Mouse (Mus musculus) right cerebral cortex, postnatal 36 days (tissue): ENCODE measurements around the gene Stard3.

Experiments used
- DNase-seq, 2 experiments: peaks; one replicate each; pipeline ENCODE4 v3.0.0; 2022; ENCODE audit warnings: low spot score in 2 of 2, mixed read lengths in 1 of 2

Stard3 gene

DNA sequence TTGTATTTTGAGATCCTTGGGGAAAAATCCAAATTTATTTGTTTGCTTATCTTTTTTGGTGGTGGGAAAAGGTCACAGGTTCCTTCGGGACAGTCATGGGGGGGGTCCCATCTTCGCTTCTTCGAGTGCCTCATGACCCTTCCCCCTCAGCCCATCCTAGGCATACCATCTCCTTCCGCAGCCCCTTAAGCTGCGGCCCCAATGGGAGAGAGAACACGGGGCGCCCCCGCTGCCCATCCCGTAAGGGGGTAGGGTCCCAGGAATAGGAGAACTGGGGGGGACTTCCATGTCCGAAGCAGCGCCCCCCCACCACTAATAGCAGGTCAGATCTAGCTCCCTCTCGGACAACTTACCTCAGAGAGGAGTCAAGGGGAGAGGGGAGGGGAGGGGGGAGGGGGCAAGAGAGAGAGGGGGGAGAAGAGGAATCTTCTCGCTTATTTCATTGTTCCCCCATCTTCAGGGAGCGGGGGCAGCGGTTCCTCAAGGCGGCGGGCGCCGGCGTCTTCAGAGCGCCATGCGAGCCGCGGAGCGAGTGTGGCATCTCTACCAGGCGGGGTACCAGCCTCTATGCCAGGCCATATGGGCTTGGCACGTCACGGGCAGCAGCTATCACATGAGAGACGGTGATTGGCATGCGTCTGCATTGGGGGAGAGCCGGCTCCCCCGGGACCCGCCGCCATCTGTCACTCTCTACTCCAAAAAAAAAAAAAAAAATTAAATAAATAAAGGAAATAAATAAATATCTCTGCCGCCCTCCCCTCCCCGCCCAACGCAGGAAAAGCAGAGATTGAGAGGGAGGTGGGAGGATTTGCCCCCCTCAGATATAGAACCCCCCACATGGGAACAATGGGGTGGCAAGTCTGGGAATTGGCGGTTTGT lies 28.8 kb upstream of the Stard3 start, which contains the start of gene Neurod2:
Gene Neurod2, minus strand, starts transcription at position 568 of the 879 bp plus-strand sequence.
- DNase-seq = peak; percentile 80 to 85

DNA sequence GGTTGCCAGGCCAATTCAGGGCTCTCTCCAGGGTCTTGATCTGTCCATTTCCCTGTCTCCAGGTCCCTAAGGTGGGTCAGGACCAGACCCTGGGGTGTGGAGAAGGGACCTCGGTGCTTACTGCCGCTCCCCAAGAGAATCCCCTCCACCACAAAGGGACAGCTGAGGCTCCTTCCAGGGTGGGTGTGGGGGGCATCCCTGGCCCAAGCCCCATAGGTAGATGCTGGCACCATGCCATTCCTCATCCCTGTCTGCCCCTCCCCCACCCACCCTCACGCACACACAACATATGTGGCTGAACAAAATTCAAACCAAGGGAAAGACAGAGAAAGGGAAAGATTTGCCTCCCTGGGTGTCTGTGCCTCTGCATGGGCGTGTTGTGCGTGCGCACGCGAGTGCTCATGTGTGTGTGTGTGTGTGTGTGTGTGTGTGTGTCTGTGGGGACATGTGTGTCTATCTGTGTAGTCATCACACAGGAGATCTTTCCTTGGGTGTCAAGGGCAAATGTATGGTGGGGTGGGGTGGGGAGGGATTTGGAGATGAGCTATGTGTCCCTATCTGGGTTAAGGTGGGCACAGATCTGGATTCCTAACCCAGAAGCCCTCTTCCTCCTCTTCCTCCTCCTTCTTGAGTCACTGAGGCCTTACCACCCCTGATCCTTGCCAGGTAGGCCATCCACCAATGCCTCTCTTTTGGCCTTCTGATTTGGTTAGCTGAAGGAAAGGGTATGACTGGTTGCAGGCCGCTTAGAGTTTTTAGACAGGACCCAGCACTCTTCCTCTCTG lies 28.0 kb upstream of the Stard3 start:
- DNase-seq = no peak

DNA sequence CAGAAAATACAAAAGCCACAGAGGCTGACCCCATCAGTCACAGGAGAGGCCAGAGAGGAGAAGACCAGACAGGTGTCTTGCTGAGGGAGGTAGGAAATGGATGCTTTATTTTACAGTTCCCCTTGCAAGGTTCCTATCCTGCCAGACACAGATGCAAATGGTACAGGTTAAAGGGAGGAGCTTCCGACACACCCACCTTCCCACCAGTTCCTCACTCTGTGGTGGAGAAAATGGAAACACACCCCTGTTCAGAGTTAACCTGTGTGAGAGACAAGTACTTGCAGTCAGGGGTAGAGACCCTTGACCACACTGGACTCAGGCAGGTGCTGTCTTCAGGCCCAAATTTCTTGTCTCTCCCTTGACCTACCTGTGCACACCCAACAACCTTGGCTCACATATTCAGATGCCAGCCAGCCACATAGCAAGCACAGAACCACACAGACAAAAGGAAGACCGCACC lies 27.4 kb upstream of the Stard3 start:
- no peak for DNase-seq

DNA sequence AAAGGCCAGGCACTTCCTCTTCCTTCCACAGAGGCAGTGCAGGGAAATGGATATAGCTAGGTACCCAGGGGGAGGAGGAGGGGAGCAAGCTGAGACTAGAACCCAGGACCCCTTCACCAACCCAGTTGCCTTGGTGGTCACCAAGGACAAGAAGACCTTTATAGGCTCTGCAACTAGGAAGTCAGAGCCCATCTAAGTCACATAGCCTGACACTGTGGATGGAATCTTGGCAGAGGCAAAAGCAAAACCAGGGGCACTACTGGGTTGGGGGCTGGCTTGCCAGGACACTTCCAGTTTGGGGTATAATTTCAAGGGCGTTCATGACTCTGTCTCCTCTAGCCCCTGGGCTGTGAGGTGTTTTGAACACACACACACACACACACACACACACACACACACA lies 26.8 kb upstream of the Stard3 start:
- DNase-seq = no peak

DNA sequence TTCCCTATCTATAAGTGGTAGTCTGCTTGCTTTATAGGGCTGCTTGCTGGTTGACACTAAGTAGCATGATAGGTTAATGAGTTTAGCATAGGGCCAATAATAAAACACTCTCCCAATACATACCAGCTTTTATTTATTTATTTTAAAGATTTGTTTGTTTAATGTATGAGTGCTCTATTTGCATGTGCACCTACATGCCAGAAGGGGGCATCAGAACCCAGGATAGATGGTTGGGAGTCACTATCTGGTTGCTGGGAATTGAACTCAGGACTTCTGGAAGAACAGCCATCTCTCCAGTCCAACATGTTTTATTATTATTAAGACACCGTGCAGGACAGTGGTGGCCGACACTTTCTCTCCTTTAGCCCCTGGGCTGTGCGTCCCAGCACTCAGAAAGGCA lies 26.0 kb upstream of the Stard3 start:
- DNase-seq = no peak

DNA sequence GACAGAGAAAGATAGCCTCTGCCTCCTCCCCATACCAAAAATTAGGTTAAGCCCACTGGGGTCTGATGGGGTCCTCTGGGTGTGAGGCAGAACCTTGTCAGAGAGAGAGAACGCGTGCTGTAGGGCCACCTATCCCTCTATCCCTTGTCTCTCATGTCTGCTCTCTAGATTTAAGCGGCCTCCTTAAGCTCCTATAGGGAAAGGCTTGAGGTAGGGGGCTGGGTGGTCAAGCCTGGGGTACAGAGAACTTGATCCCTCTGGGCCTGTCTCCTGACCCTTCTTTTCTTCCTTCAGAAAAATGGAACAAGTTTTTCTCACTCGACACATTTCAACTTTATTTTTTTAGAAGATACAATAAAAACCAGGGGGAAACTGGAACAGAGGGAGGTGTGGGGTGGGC lies 25.3 kb upstream of the Stard3 start:
- DNase-seq = no peak

DNA sequence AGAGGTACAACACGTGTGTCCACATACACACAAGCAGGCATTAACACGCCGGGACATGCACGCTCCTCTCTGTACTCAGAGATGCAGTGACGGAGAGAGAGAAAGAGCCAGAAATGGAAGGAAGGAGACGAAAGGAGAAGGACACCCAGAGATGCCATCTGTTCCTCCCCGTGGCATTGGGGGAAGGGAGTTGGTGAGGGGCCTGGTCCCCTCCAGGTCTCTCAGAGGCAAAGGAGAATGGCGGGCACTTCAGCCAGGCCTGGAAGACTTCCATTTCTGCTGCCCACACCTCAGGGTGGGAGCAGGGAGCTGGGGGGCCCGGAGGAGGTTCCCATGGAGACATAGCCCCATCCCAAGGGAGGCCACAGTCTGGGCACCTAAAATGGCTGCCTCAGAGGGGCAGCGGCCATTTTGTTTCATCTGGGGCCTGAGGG lies 24.9 kb upstream of the Stard3 start:
- DNase-seq = no peak

DNA sequence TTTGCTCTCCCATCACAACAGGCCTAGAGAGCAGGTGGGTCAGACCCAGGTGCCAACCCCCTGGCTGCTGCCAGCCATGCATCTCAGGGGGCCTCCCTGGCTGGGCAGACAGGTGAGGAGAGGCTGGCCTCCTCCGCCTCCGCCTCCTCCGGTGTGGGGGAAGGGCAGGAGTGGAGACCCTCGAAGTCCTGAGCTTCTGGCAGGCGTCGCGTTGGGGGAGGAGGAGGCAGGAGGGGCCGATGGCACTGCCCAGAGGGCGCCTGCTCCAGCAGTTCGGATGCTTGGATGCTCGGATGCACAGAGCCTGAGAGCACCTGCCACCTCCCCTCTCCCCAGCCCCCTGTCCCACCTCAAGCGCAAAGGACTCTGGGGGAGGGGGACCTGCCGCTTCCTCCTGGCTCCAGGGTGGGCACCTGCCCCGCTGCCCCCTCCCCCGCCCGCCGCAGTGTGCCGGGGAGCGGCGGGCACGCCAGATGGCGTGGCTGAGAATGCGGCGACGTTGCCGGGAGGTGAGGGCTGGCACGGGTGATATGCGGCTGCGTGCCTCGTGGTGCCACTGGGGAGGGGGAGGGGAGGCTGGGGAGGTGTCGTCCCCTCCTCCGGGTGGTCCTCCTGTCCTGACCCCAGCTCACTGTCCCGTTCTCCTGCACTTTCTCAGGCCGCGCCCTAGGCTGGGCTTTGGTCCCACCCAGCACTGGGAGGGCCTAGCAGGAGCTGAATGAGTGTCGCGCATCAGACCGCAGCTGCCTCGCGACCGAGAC lies 24.0 kb upstream of the Stard3 start:
- no peak for DNase-seq

DNA sequence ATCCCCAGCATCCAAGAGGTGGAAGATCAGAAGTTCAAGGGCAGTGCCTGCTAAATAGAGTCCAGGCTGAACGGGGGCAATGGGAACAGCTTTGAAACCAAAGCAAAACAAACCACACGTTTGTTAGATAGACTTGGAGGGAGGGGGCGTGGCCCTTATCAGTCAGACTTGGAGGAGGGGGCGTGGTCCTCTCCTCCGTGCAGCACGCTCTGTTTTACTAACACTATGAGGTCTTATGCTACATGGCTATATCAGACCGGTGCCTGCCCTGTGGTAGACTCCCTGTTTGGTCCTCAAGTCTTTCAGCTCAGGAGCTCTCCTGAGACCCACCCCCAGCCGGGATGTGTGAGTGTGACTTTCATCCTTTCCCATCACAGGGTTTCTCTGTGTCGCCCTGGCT lies 22.9 kb upstream of the Stard3 start:
- DNase-seq = no peak

DNA sequence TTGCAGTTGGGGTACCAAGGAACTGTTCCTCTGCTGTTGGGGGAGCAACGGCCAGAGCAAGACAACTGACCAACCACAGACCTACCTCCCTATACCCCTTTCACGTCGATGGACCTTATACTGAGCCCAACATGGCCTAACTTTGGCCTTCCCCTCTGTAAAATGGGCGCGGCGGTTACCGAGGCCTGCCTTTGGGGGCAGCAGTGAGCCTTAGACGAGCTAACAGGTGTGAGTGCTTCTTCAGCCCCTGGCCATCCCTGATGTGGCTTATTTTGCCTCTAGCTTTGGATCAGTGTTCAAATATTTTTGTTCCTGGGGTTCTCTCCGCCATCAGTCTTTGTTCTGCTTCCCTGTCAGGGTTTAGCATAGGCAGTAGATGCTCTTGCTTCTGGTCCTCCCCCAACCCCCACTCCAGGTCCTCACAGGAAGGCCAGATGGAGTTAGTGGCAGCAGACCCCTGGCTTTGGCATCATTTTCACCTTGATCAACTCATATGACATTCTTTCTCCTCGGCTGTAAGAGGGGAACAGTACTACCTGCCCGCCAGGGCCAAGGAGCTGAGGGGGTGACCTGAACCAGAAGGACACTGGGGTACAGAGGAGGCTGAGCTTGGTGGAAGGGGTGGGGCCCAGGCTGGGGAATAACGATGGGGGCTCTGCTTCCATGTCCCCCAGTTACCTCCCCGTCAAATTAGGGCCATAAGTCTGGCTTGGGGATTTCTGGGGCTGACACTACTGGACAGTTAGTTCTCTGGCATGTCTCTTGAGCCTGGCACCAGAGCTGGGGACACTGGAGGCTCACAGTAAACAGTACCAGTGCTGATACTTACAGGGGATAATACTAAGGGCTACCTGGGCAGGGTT lies 21.7 kb upstream of the Stard3 start:
- DNase-seq = no peak

DNA sequence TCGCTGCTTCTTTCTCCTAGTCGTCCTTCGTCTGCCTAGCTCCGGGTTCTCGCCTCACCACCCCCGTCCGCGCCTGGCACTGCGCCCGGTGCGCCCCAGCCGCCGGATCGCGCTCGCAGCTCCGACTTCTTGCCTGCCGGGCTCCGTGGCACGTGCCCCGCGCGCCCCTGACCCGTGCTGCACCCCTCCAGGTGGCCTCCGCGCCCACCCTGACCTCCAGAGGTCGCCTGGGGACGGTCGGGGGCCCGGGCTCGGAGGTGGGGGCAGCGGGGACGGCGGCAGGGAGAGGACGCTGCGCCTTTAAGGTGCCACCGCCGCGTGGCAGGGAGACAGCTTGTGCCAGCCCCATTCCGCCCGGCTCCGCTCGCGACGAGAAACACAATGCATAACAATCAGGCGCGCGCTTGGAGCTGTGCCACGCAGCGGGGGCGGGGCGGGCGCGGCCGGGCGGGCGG lies 19.6 kb upstream of the Stard3 start:
- DNase-seq = peak; percentile 74 to 77

DNA sequence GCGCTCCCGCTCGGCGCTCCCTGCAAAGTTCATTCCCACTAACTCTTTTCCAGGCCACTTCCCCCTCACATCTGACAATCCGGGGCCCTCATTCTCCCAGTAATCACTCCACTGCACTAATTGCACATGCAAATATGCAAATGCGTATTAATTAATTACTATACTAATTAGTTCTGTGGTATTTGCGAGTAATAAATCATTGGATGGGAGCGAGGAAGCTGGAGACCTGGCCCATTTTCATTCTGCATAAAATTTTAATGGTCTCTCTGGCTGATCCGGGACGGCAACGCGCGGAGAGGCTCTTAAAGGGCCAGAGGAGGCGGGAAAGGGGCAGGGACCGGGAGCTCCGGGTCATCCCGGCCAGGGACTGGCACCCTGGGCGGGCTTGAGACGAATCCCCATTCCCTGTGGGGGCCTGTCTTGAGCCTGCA lies 19.1 kb upstream of the Stard3 start:
- no peak for DNase-seq

DNA sequence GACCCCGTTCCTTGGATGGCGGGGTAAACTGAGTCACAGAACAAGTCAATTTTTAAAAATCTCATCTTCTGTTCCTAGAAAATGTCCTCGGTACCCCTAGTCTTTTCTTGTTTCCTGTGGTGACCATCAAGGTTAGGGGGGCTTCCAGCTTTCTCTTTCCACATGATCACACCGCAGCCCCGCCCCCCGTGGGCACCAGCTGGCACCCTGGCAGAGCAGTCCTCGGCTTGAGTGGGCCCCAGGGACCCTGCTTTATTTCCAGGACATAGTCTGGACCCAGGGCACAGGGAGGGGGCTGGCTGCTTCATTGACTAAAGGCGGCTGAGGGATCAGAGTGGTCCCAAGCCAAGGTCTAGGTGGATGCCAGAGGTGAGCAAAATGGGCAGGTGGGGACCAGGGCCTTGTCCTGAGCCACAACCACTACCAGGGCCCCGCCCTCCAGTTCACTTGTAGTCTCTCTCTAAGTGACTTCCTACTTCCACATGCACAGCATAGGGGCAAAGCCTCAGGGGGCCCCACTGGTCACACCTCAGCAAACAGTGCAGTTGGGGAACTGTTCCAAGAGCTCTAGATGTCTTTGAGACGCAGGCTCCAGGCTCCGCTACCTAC lies 18.4 kb upstream of the Stard3 start:
- DNase-seq = no peak

DNA sequence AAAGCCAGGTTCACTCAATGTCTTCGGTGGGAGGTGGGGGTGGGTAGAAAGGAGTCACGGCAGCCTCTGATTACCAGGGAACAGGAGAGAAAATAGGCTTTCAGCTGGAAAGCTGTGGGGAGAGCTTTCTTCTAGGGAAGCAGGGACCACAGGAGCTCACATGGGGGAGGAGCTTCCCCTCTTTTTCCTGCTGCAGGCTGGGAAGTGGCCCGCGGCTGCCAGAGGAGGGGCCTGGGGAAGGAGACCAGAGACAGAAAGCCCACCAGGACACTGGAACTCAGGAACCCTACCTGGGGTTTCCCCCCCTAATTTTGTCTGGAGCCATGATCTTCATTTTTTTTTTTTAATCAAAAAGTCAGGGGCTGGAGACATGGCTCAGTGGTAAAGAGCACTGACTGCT lies 17.6 kb upstream of the Stard3 start:
- DNase-seq = no peak

DNA sequence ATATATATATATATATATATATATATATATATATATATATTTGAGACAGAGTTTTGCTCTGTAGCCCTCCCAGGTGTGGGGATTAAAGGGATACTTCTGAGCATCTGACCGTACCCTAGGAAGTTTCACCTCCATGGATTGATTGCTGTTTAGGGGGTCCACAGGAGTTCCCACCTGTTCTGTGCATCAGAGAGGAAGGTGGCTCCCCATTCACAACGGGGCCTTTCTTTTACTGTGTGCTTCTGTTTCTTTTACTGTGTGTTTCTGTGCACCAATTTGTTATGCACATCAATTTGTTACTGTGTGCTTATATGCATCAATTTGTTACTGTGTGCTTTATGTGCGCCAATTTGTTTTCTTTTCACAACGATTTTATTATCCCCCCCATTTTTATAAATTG lies 17.0 kb upstream of the Stard3 start:
- DNase-seq = no peak

DNA sequence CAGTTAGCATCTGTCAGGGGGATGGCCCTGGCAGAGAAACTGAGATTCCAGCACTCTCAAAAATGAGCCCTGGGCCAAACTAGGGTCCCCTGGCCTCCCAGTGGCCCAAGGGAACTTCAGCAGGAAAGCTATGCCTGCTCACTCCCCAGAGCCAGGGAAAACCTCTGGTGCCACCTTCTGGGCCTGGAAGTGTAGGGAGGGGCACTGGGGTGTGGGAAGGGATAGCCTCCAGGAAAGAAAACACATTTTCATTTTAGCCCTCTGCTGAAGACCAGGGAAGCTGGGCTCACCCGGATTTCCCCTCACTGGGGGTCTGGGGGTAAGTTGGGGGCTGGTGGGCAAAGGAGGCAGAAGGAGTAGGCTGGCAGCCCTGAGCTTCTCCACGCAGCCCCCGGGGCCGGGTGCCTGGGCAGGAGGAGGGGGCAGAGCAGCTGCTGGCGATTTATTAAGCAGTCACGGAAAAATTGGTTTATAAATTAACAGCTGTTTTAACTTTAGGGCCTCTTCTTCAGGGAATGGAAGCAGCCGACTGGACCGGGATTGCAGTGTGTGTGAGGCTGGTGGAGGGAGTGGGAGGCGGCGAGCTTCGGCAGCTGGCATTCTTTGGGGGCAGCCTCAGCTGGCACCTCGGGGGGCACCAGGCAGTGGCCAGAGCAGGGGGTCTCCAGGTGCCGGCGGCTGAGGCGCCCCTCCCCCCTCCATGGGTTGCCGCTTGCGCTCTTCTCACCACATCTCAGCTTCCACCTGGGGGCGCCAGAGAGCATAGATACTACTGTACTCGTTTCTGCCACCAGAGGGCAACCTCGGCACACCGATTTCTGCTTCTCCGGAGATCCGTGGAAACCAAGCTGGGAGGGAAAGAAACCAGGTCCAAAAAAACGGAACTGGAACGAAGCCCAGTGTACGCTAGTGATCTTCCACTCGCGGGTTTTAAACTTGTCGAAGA lies 15.9 kb upstream of the Stard3 start:
- peak; percentile 90 to 93 for DNase-seq

DNA sequence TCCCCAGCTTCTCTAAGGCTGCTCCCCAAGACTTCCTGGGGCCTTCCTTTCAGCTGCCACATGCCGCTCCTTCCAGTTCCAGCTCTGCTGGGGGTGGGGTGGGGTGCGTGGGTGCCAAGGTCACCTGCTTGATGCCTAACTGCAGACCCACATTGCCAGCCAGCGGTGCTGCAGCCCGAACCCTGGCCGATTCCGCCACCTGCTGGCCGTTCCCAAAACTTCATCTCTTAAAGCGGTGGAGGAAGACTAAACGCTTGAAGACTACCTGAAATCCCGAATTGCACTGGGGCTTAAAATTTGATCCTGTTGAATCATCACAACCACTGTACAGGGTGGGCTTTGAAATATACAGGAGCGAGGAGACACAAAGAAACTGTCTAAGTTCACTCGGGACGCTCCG lies 12.9 kb upstream of the Stard3 start:
- DNase-seq = no peak

DNA sequence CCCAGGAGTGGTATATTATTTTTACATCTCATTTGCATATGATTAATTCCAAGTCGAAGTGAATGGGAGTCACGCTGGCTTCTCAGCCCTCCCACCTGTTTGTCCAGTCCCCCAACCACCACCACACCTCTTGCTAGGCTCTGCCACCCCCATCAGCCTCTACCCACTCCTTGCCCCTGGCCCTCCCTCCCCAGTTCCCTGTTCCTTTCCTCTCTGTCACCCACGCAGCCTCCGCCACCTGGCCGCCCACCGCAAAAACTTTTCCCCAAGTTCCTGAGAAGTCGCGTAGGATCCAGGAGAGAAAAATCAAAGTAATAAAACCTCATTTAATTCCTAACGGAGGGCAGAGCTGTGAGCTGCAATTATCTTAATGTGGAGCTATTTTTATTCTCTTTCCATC lies 12.0 kb upstream of the Stard3 start:
- no peak for DNase-seq

DNA sequence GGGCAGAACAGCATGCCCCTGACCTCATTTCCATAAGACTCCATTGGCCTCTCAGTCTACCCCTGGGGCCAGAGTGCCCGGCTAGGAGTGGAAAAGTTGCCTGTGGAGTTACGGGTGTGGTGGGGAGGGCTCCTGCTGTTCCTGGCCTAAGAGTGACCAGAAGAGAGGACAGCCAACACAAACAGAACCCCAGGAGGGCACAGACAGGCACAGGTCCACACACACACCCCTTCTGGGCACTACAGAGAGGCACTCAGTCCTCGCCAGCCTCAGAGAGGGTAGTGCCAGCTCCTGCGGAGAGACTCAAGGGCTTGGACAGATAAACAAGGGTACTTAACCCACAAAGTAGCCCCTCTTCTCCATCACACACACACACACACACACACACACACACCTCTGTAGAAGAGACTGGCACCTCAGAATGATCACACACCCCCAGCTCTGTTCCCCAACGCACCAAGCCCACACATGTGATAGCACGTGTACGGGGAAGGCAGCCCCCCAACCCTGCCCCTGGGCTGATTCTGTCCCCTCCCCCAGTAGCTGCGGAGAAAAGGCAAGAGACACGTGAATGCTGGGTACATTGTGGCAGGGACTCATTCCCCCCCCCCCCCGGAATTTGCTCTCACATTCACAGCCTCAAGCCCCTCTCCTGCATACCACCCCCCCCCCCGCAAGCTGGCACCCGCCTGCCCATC lies 10.6 kb upstream of the Stard3 start:
- no peak for DNase-seq
